Mouse (Mus musculus): ENCODE data around the gene Bean1. TPM values are rescaled to one million over a fixed set of nuclear protein-coding genes. Genes with fewer than 3 reads are reported as not detected.
A peak's percentile ranks its signal among the peaks of the same experiment; 100 is the strongest.

The Bean1 gene
- polyA plus RNA-seq, 1 experiment from 2014 or later: 6.3 TPM

- DNase-seq (no peak), ATAC-seq (ENCODE audit: low FRiP score, low TSS enrichment) (no peak)
- Histone ChIP-seq H3K4me2 (ENCODE audit: low read length) (no peak overlapping the region), H3K4me1 (ENCODE audit: control insufficient read depth, insufficient read depth, low read length) (no peaks in the 10 kb centered on the region), H3K4me3 (replicated peaks; ENCODE audit: low read depth, low read length) (no peak overlapping the region), H3K27ac (replicated peaks; ENCODE audit: low read depth, low read length) (no peak overlapping the region), H3K9me3 (ENCODE audit: control insufficient read depth, low read length) (no peaks in the 10 kb centered on the region), H3K9ac (replicated peaks; ENCODE audit: low read length) (no peak overlapping the region), H3K27me3 (ENCODE audit: control insufficient read depth, insufficient read depth, low read length) (no peaks in the 10 kb centered on the region), H3K36me3 (ENCODE audit: control insufficient read depth, insufficient read depth, low read length) (no peaks in the 10 kb centered on the region)
- 92% methylated on average over 3 of the region's 3 CpGs for WGBS
Measured at GRCm38 (mm10) chr8:104136277-104136676, 34.0 kb upstream of the Bean1 start.

GRCm38 (mm10) chr8:104137636-104138035 is 32.6 kb upstream of the Bean1 start:
- Histone ChIP-seq H3K27me3 (ENCODE audit: control insufficient read depth, insufficient read depth, low read length) (no peaks in the 10 kb centered on the region), H3K9me3 (ENCODE audit: control insufficient read depth, low read length) (no peaks in the 10 kb centered on the region), H3K36me3 (ENCODE audit: control insufficient read depth, insufficient read depth, low read length) (no peaks in the 10 kb centered on the region), H3K4me3 (replicated peaks; ENCODE audit: low read depth, low read length) (no peak overlapping the region), H3K4me2 (ENCODE audit: low read length) (no peak overlapping the region), H3K4me1 (ENCODE audit: control insufficient read depth, insufficient read depth, low read length) (no peaks in the 10 kb centered on the region), H3K9ac (replicated peaks; ENCODE audit: low read length) (no peak overlapping the region), H3K27ac (replicated peaks; ENCODE audit: low read depth, low read length) (no peak overlapping the region)
- DNase-seq (no peak), ATAC-seq (ENCODE audit: low FRiP score, low TSS enrichment) (no peak)
- 87% methylated on average over 5 of the region's 5 CpGs for WGBS

GRCm38 (mm10) chr8:104140611-104141010 is 29.6 kb upstream of the Bean1 start:
- H3K9ac ChIP-seq (replicated peaks; ENCODE audit: low read length): no peak overlapping the region
- H3K4me3 ChIP-seq (replicated peaks; ENCODE audit: low read depth, low read length): no peak overlapping the region
- H3K4me2 ChIP-seq (ENCODE audit: low read length): no peak overlapping the region
- no peaks in the 10 kb centered on the region for H3K9me3 ChIP-seq (ENCODE audit: control insufficient read depth, low read length)
- 92% methylated on average over 13 of the region's 13 CpGs for WGBS
- no peaks in the 10 kb centered on the region for H3K36me3 ChIP-seq (ENCODE audit: control insufficient read depth, insufficient read depth, low read length)
- H3K27ac ChIP-seq (replicated peaks; ENCODE audit: low read depth, low read length): no peak overlapping the region
- DNase-seq (no peak), ATAC-seq (ENCODE audit: low FRiP score, low TSS enrichment) (no peak)
- no peaks in the 10 kb centered on the region for H3K27me3 ChIP-seq (ENCODE audit: control insufficient read depth, insufficient read depth, low read length)
- H3K4me1 ChIP-seq (ENCODE audit: control insufficient read depth, insufficient read depth, low read length): no peaks in the 10 kb centered on the region

GRCm38 (mm10) chr8:104142415-104142814 is 27.8 kb upstream of the Bean1 start:
- Histone ChIP-seq H3K36me3 (ENCODE audit: control insufficient read depth, insufficient read depth, low read length) (no peaks in the 10 kb centered on the region), H3K27me3 (ENCODE audit: control insufficient read depth, insufficient read depth, low read length) (no peaks in the 10 kb centered on the region), H3K9me3 (ENCODE audit: control insufficient read depth, low read length) (no peaks in the 10 kb centered on the region), H3K27ac (replicated peaks; ENCODE audit: low read depth, low read length) (no peak overlapping the region), H3K4me3 (replicated peaks; ENCODE audit: low read depth, low read length) (no peak overlapping the region), H3K9ac (replicated peaks; ENCODE audit: low read length) (no peak overlapping the region), H3K4me2 (ENCODE audit: low read length) (no peak overlapping the region), H3K4me1 (ENCODE audit: control insufficient read depth, insufficient read depth, low read length) (no peaks in the 10 kb centered on the region)
- WGBS: 94% methylated on average over 25 of the region's 25 CpGs
- DNase-seq: no peak
- ATAC-seq (ENCODE audit: low FRiP score, low TSS enrichment): no peak

- H3K9me3 ChIP-seq (ENCODE audit: control insufficient read depth, low read length): no peaks in the 10 kb centered on the region
- ATAC-seq (ENCODE audit: low FRiP score, low TSS enrichment): no peak
- no peak overlapping the region for H3K4me2 ChIP-seq (ENCODE audit: low read length)
- H3K4me1 ChIP-seq (ENCODE audit: control insufficient read depth, insufficient read depth, low read length): no peaks in the 10 kb centered on the region
- H3K4me3 ChIP-seq (replicated peaks; ENCODE audit: low read depth, low read length): no peak overlapping the region
- WGBS: 88% methylated on average over 4 of the region's 4 CpGs
- no peak overlapping the region for H3K27ac ChIP-seq (replicated peaks; ENCODE audit: low read depth, low read length)
- H3K36me3 ChIP-seq (ENCODE audit: control insufficient read depth, insufficient read depth, low read length): no peaks in the 10 kb centered on the region
- no peaks in the 10 kb centered on the region for H3K27me3 ChIP-seq (ENCODE audit: control insufficient read depth, insufficient read depth, low read length)
- DNase-seq: no peak
- H3K9ac ChIP-seq (replicated peaks; ENCODE audit: low read length): no peak overlapping the region
Measured at GRCm38 (mm10) chr8:104143379-104143778, 26.9 kb upstream of the Bean1 start.

- no peaks in the 10 kb centered on the region for H3K36me3 ChIP-seq (ENCODE audit: control insufficient read depth, insufficient read depth, low read length)
- no peak overlapping the region for H3K4me2 ChIP-seq (ENCODE audit: low read length)
- ATAC-seq (ENCODE audit: low FRiP score, low TSS enrichment) (no peak), DNase-seq (no peak)
- no peaks in the 10 kb centered on the region for H3K9me3 ChIP-seq (ENCODE audit: control insufficient read depth, low read length)
- H3K4me3 ChIP-seq (replicated peaks; ENCODE audit: low read depth, low read length): no peak overlapping the region
- 83% methylated on average over 13 of the region's 13 CpGs for WGBS
- no peaks in the 10 kb centered on the region for H3K27me3 ChIP-seq (ENCODE audit: control insufficient read depth, insufficient read depth, low read length)
- no peak overlapping the region for H3K27ac ChIP-seq (replicated peaks; ENCODE audit: low read depth, low read length)
- no peak overlapping the region for H3K9ac ChIP-seq (replicated peaks; ENCODE audit: low read length)
- no peaks in the 10 kb centered on the region for H3K4me1 ChIP-seq (ENCODE audit: control insufficient read depth, insufficient read depth, low read length)
Measured at GRCm38 (mm10) chr8:104144434-104145216, 25.6 kb upstream of the Bean1 start.

- ATAC-seq (ENCODE audit: low FRiP score, low TSS enrichment) (peak; percentile 79; the same call in 1 of the 2 replicates), DNase-seq (peak; percentile 91)
- Histone ChIP-seq H3K27me3 (ENCODE audit: control insufficient read depth, insufficient read depth, low read length) (no peaks in the 10 kb centered on the region), H3K27ac (replicated peaks; ENCODE audit: low read depth, low read length) (no peak overlapping the region), H3K4me1 (ENCODE audit: control insufficient read depth, insufficient read depth, low read length) (no peaks in the 10 kb centered on the region), H3K36me3 (ENCODE audit: control insufficient read depth, insufficient read depth, low read length) (no peaks in the 10 kb centered on the region), H3K9ac (replicated peaks; ENCODE audit: low read length) (no peak overlapping the region), H3K9me3 (ENCODE audit: control insufficient read depth, low read length) (no peaks in the 10 kb centered on the region), H3K4me3 (replicated peaks; ENCODE audit: low read depth, low read length) (no peak overlapping the region), H3K4me2 (ENCODE audit: low read length) (no peak overlapping the region)
- 31% methylated on average over 15 of the region's 15 CpGs for WGBS
Measured at GRCm38 (mm10) chr8:104145981-104146689, 24.1 kb upstream of the Bean1 start.

- DNase-seq (no peak), ATAC-seq (ENCODE audit: low FRiP score, low TSS enrichment) (no peak)
- H3K9me3 ChIP-seq (ENCODE audit: control insufficient read depth, low read length): no peaks in the 10 kb centered on the region
- H3K4me3 ChIP-seq (replicated peaks; ENCODE audit: low read depth, low read length): no peak overlapping the region
- H3K27me3 ChIP-seq (ENCODE audit: control insufficient read depth, insufficient read depth, low read length): no peaks in the 10 kb centered on the region
- H3K27ac ChIP-seq (replicated peaks; ENCODE audit: low read depth, low read length): no peak overlapping the region
- 93% methylated on average over 15 of the region's 15 CpGs for WGBS
- no peak overlapping the region for H3K4me2 ChIP-seq (ENCODE audit: low read length)
- no peaks in the 10 kb centered on the region for H3K36me3 ChIP-seq (ENCODE audit: control insufficient read depth, insufficient read depth, low read length)
- no peak overlapping the region for H3K9ac ChIP-seq (replicated peaks; ENCODE audit: low read length)
- no peaks in the 10 kb centered on the region for H3K4me1 ChIP-seq (ENCODE audit: control insufficient read depth, insufficient read depth, low read length)
Measured at GRCm38 (mm10) chr8:104146717-104147494, 23.3 kb upstream of the Bean1 start.

Data from midbrain, embryonic 14.5 days (tissue).